Mouse (Mus musculus) erythroblast, embryonic 14.5 days (primary cell): ENCODE measurements around the gene B230219D22Rik.

Experiments
- GATA1 ChIP-seq: IDR thresholded peaks from 2 replicates; pipeline ENCODE4 v1.6.1; 2012; ENCODE audit warnings: low read length, inconsistent platforms, mixed read lengths
- TAL1 ChIP-seq: IDR thresholded peaks from 3 replicates; pipeline ENCODE4 v1.6.1; 2012; ENCODE audit warnings: low read length, inconsistent platforms, mixed read lengths

DNA sequence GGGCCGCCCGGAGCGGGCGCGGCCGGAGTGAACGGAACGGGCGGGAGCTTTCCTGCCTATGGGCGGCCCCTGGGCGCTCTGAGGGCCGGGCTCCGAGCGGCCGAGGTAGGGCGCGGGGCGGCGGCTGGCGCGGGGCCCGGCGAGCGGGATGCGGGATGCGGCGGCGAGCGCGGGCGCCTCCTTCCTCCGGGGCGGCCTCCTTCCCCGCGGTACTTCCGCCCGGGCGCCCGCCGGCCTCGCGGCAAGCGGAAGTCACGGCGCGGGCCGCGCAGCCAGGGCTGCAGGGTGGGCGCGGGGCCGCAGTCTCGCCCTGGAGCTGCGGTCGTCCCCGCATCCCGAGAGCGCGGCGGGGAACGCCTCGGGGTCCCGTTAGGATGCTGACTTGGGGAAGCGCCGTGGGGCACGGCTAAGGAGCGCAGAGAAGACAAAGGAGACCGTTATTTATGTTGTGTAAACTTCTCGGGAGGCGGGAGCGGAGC lies 358 bp downstream of the B230219D22Rik start:
- TF ChIP-seq GATA1: no peak
- TF ChIP-seq TAL1: no peak
